Mouse (Mus musculus): ENCODE results near the gene Aanat. TPM values are rescaled to one million over a fixed set of nuclear protein-coding genes. Genes with fewer than 3 reads are reported as not detected.
A peak's percentile ranks its signal among the peaks of the same experiment; 100 is the strongest.

Aanat gene
- total and polyA plus RNA-seq, 2 experiments from 2014 or later = not detected

GRCm38 (mm10) chr11:116585682-116586081, 550 bp upstream of the Aanat start:
- Histone ChIP-seq H3K4me2 (ENCODE audit: low read depth, low read length) (no peak overlapping the region), H3K9me3 (replicated peaks; ENCODE audit: control insufficient read depth, low read length) (no peaks in the 10 kb centered on the region), H3K27me3 (ENCODE audit: control insufficient read depth, insufficient read depth, low read length) (peaks cover 14% of the 10 kb centered on the region), H3K4me1 (ENCODE audit: control insufficient read depth, insufficient read depth) (peaks cover 1% of the 10 kb centered on the region), H3K4me3 (ENCODE audit: low read depth, low read length) (no peak overlapping the region), H3K27ac (ENCODE audit: low read depth) (no peak overlapping the region), H3K9ac (replicated peaks; ENCODE audit: low read depth, low read length) (no peak overlapping the region), H3K36me3 (replicated peaks; ENCODE audit: control insufficient read depth, insufficient read depth, low read length) (no peaks in the 10 kb centered on the region)
- TF ChIP-seq CTCF (IDR thresholded peaks at IDR 0.05; ENCODE audit: low read depth) (no peak), EP300 (IDR thresholded peaks at IDR 0.05; ENCODE audit: low read depth) (no peak)
- 61% methylated on average over 6 of the region's 6 CpGs for WGBS
- no peak for ATAC-seq (ENCODE audit: insufficient read depth, low read depth)
- no peak for DNase-seq (ENCODE audit: low spot score)

GRCm38 (mm10) chr11:116586801-116587631, 784 bp downstream of the Aanat start:
- Histone ChIP-seq H3K27ac (ENCODE audit: low read depth) (no peak overlapping the region), H3K4me2 (ENCODE audit: low read depth, low read length) (no peak overlapping the region), H3K4me1 (ENCODE audit: control insufficient read depth, insufficient read depth) (no peaks in the 10 kb centered on the region; the same call in 1 of the 2 replicates), H3K9me3 (replicated peaks; ENCODE audit: control insufficient read depth, low read length) (no peaks in the 10 kb centered on the region), H3K9ac (replicated peaks; ENCODE audit: low read depth, low read length) (no peak overlapping the region), H3K36me3 (replicated peaks; ENCODE audit: control insufficient read depth, insufficient read depth, low read length) (no peaks in the 10 kb centered on the region), H3K4me3 (ENCODE audit: low read depth, low read length) (no peak overlapping the region), H3K27me3 (ENCODE audit: control insufficient read depth, insufficient read depth, low read length) (peaks cover 14% of the 10 kb centered on the region)
- ATAC-seq (ENCODE audit: insufficient read depth, low read depth) = peak; percentile 72; the same call in 1 of the 2 replicates
- DNase-seq (ENCODE audit: low spot score) = peak; percentile 25
- 29% methylated on average over 23 of the region's 23 CpGs for WGBS
- TF ChIP-seq EP300 (IDR thresholded peaks at IDR 0.05; ENCODE audit: low read depth) = no peak
- TF ChIP-seq CTCF (IDR thresholded peaks at IDR 0.05; ENCODE audit: low read depth) = peak; percentile 82

GRCm38 (mm10) chr11:116589020-116589531, 2.8 kb downstream of the Aanat start:
- peaks cover 14% of the 10 kb centered on the region for H3K27me3 ChIP-seq (ENCODE audit: control insufficient read depth, insufficient read depth, low read length)
- WGBS = 16% methylated on average over 14 of the region's 14 CpGs
- no peaks in the 10 kb centered on the region for H3K36me3 ChIP-seq (replicated peaks; ENCODE audit: control insufficient read depth, insufficient read depth, low read length)
- H3K9ac ChIP-seq (replicated peaks; ENCODE audit: low read depth, low read length) = no peak overlapping the region
- H3K4me3 ChIP-seq (ENCODE audit: low read depth, low read length) = no peak overlapping the region
- H3K4me2 ChIP-seq (ENCODE audit: low read depth, low read length) = no peak overlapping the region
- no peaks in the 10 kb centered on the region; the same call in 1 of the 2 replicates for H3K4me1 ChIP-seq (ENCODE audit: control insufficient read depth, insufficient read depth)
- TF ChIP-seq CTCF (IDR thresholded peaks at IDR 0.05; ENCODE audit: low read depth) (no peak), EP300 (IDR thresholded peaks at IDR 0.05; ENCODE audit: low read depth) (no peak)
- no peaks in the 10 kb centered on the region for H3K9me3 ChIP-seq (replicated peaks; ENCODE audit: control insufficient read depth, low read length)
- DNase-seq (ENCODE audit: low spot score) (no peak), ATAC-seq (ENCODE audit: insufficient read depth, low read depth) (no peak)
- no peak overlapping the region for H3K27ac ChIP-seq (ENCODE audit: low read depth)

- TF ChIP-seq CTCF (IDR thresholded peaks at IDR 0.05; ENCODE audit: low read depth) (no peak), EP300 (IDR thresholded peaks at IDR 0.05; ENCODE audit: low read depth) (no peak)
- Histone ChIP-seq H3K36me3 (replicated peaks; ENCODE audit: control insufficient read depth, insufficient read depth, low read length) (no peaks in the 10 kb centered on the region), H3K4me1 (ENCODE audit: control insufficient read depth, insufficient read depth) (no peaks in the 10 kb centered on the region; the same call in 1 of the 2 replicates), H3K27me3 (ENCODE audit: control insufficient read depth, insufficient read depth, low read length) (peaks cover 14% of the 10 kb centered on the region), H3K9me3 (replicated peaks; ENCODE audit: control insufficient read depth, low read length) (no peaks in the 10 kb centered on the region), H3K4me2 (ENCODE audit: low read depth, low read length) (no peak overlapping the region), H3K9ac (replicated peaks; ENCODE audit: low read depth, low read length) (no peak overlapping the region), H3K4me3 (ENCODE audit: low read depth, low read length) (no peak overlapping the region), H3K27ac (ENCODE audit: low read depth) (no peak overlapping the region)
- DNase-seq (ENCODE audit: low spot score) (no peak), ATAC-seq (ENCODE audit: insufficient read depth, low read depth) (no peak)
- WGBS = 49% methylated on average over 8 of the region's 8 CpGs
Observed at GRCm38 (mm10) chr11:116589574-116589973, 3.3 kb downstream of the Aanat start.

GRCm38 (mm10) chr11:116591621-116592020, 5.4 kb downstream of the Aanat start:
- no peaks in the 10 kb centered on the region for H3K9me3 ChIP-seq (replicated peaks; ENCODE audit: control insufficient read depth, low read length)
- no peak for DNase-seq (ENCODE audit: low spot score)
- 76% methylated on average over 4 of the region's 4 CpGs for WGBS
- H3K4me1 ChIP-seq (ENCODE audit: control insufficient read depth, insufficient read depth) = no peaks in the 10 kb centered on the region; the same call in 1 of the 2 replicates
- no peak overlapping the region for H3K27ac ChIP-seq (ENCODE audit: low read depth)
- ATAC-seq (ENCODE audit: insufficient read depth, low read depth) = no peak
- no peak overlapping the region for H3K4me2 ChIP-seq (ENCODE audit: low read depth, low read length)
- no peak overlapping the region for H3K9ac ChIP-seq (replicated peaks; ENCODE audit: low read depth, low read length)
- TF ChIP-seq CTCF (IDR thresholded peaks at IDR 0.05; ENCODE audit: low read depth) (no peak), EP300 (IDR thresholded peaks at IDR 0.05; ENCODE audit: low read depth) (no peak)
- H3K36me3 ChIP-seq (replicated peaks; ENCODE audit: control insufficient read depth, insufficient read depth, low read length) = no peaks in the 10 kb centered on the region
- peaks cover 14% of the 10 kb centered on the region for H3K27me3 ChIP-seq (ENCODE audit: control insufficient read depth, insufficient read depth, low read length)
- H3K4me3 ChIP-seq (ENCODE audit: low read depth, low read length) = no peak overlapping the region

Data from heart, postnatal 0 days (tissue).